In the genomic region with DNA sequence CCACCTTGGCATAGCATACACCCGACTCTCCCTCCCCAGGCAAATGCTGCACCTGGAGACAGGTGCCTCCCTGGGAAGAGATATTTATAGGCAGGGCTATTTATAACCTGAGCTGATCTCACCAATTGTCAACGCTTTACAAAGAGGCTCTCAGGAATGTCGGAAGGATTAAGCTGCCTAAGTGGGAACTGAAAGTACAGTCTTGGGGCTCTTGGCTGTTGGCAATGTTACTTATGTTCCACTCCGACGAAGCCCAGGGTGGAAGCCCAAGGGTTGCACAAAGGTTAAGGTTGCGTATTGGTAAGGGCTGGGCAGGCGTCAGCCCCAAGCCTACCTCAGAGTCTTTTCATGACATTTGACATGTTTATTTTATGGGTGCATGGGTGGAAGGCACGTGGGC, we compare ENCODE assay signal across 17 mouse cellular contexts. TPM values are rescaled to one million over a fixed set of nuclear protein-coding genes. Genes with fewer than 3 reads are reported as not detected.
DNase-seq lines count a peak whose midpoint lies in the region; ATAC-seq lines count a peak whose summit lies in the region.
"Had no signal": no experiment of that assay in that cellular context is flagged by ENCODE, and none has a peak within 500 bp of the region (broad histone marks: within the 10 kb centered on the region; RNA-seq: fewer than 3 reads in every experiment).

No protein-coding gene starts in this region.

- no peak for DNase-seq in heart, postnatal 10 days
- DNase-seq in lung, postnatal 14 days: no peak
- peak; percentile 64 for DNase-seq in lung, postnatal 25 days (ENCODE audit: low spot score)
- no peak for DNase-seq in left cerebral cortex, adult 9 months (ENCODE audit: low spot score in 2 of 2)
- no peak for DNase-seq in ovary, postnatal 10 days (ENCODE audit: low spot score)
- DNase-seq: adrenal gland, adult 8-10 months; cerebellum, adult 9-11 months; spleen, adult 18-20 months; thymus, postnatal 4 days had no signal

- peaks cover 17% of the 10 kb centered on the region for H3K4me1 ChIP-seq in heart, embryonic 11.5 days (ENCODE audit: control insufficient read depth, insufficient read depth, low read length)
- peaks cover 17% of the 10 kb centered on the region for H3K4me1 ChIP-seq in lung, embryonic 15.5 days

- H3K27me3 ChIP-seq in heart, embryonic 11.5 days (ENCODE audit: control insufficient read depth, insufficient read depth, low read length): no peaks in the 10 kb centered on the region
- H3K27me3 ChIP-seq in lung, embryonic 15.5 days: no peaks in the 10 kb centered on the region; the same call in 1 of the 2 replicates
- H3K27me3 ChIP-seq: forebrain, embryonic 13.5 days; neural tube, embryonic 13.5 days had no signal

- ATAC-seq in heart, embryonic 11.5 days (replicated peaks; ENCODE audit: insufficient number of reproducible peaks, low FRiP score, low TSS enrichment): no peak
- ATAC-seq in lung, embryonic 15.5 days (ENCODE audit: borderline replicate concordance, extremely low read depth, low FRiP score, low TSS enrichment): no peak
- ATAC-seq: forebrain, embryonic 13.5 days had no signal

- H3K36me3 ChIP-seq in heart, embryonic 11.5 days (ENCODE audit: control insufficient read depth, insufficient read depth, low read length): no peaks in the 10 kb centered on the region
- H3K36me3 ChIP-seq in lung, embryonic 15.5 days: no peaks in the 10 kb centered on the region
- H3K36me3 ChIP-seq: G1E; hindbrain, embryonic 10.5 days; kidney, embryonic 15.5 days; limb, embryonic 13.5 days; neural tube, embryonic 13.5 days had no signal

- H3K9me3 ChIP-seq in heart, embryonic 11.5 days (replicated peaks; ENCODE audit: control insufficient read depth, low read length): no peaks in the 10 kb centered on the region
- H3K9me3 ChIP-seq in lung, embryonic 15.5 days: no peaks in the 10 kb centered on the region
- H3K9me3 ChIP-seq: forebrain, embryonic 13.5 days; neural tube, embryonic 13.5 days had no signal

- H3K9ac ChIP-seq in heart, embryonic 11.5 days (ENCODE audit: low read depth, low read length): no peak overlapping the region
- H3K9ac ChIP-seq in lung, embryonic 15.5 days: no peak overlapping the region
- H3K9ac ChIP-seq: forebrain, embryonic 13.5 days; kidney, embryonic 15.5 days; limb, embryonic 13.5 days; neural tube, embryonic 13.5 days had no signal

- H3K4me3 ChIP-seq in heart, embryonic 11.5 days (ENCODE audit: low read depth, low read length): no peak overlapping the region
- H3K4me3 ChIP-seq in lung, embryonic 15.5 days: no peak overlapping the region
- H3K4me3 ChIP-seq: forebrain, embryonic 13.5 days; hindbrain, embryonic 10.5 days; kidney, embryonic 15.5 days; limb, embryonic 13.5 days; neural tube, embryonic 13.5 days had no signal

- 30% methylated on average over 8 of the region's 8 CpGs for WGBS in heart, embryonic 11.5 days (ENCODE audit: insufficient replicate concordance)
- 19% methylated on average over 8 of the region's 8 CpGs for WGBS in lung, embryonic 15.5 days

- intact Hi-C loops in heart, postnatal 10 days (cut with DNase I): loop anchor here (5.0 to 10.0 kb wide), 2 partner anchors 80 to 157 kb away; no protein-coding TSS in a partner anchor

- no peak overlapping the region for H3K27ac ChIP-seq in heart, embryonic 11.5 days (ENCODE audit: low read depth, low read length)
- peak overlapping the region; percentile 37; the same call in 1 of the 2 replicates for H3K27ac ChIP-seq in lung, embryonic 15.5 days
- H3K27ac ChIP-seq: forebrain, embryonic 13.5 days; hindbrain, embryonic 10.5 days; kidney, embryonic 15.5 days; limb, embryonic 13.5 days; neural tube, embryonic 13.5 days had no signal

- H3K4me2 ChIP-seq in heart, embryonic 11.5 days: peak overlapping the region; percentile 24; the same call in 1 of the 2 replicates
- H3K4me2 ChIP-seq in lung, embryonic 15.5 days: peak overlapping the region; percentile 3; the same call in 1 of the 2 replicates
- H3K4me2 ChIP-seq: forebrain, embryonic 13.5 days; kidney, embryonic 15.5 days; limb, embryonic 13.5 days; neural tube, embryonic 13.5 days had no signal

RNA-seq across cellular contexts. Expression of a gene that starts 4.2 kb away (rescaled TPM):
- polyA plus RNA-seq in heart, embryonic 11.5 days (2014; fragmentation: Nextera tagmentation; extraction: Ambion mirVana): 110 and 142 TPM in 2 replicates
- 10 to 100 TPM; 39.4 to 44.2 TPM for total RNA-seq in heart, postnatal 10 days (2021)
- polyA plus RNA-seq in lung, embryonic 15.5 days (2015; fragmentation: Nextera tagmentation; extraction: Ambion mirVana): 65.8 and 68.1 TPM in 2 replicates

RNA-seq across cellular contexts. Expression of a gene that starts 17.5 kb away (rescaled TPM):
- polyA plus RNA-seq in heart, embryonic 11.5 days (2014; fragmentation: Nextera tagmentation; extraction: Ambion mirVana): 8.6 and 8.9 TPM in 2 replicates
- total RNA-seq in heart, postnatal 10 days (2021): 1 to 10 TPM; 4.1 to 5.4 TPM
- polyA plus RNA-seq in lung, embryonic 15.5 days (2015; fragmentation: Nextera tagmentation; extraction: Ambion mirVana): 13.7 and 14.7 TPM in 2 replicates
